Mouse (Mus musculus): ENCODE measurements around the gene Myo6. TPM values are rescaled to one million over a fixed set of nuclear protein-coding genes. Genes with fewer than 3 reads are reported as not detected.

The Myo6 gene
- polyA plus RNA-seq, 1 experiment = 6.0 TPM

DNA sequence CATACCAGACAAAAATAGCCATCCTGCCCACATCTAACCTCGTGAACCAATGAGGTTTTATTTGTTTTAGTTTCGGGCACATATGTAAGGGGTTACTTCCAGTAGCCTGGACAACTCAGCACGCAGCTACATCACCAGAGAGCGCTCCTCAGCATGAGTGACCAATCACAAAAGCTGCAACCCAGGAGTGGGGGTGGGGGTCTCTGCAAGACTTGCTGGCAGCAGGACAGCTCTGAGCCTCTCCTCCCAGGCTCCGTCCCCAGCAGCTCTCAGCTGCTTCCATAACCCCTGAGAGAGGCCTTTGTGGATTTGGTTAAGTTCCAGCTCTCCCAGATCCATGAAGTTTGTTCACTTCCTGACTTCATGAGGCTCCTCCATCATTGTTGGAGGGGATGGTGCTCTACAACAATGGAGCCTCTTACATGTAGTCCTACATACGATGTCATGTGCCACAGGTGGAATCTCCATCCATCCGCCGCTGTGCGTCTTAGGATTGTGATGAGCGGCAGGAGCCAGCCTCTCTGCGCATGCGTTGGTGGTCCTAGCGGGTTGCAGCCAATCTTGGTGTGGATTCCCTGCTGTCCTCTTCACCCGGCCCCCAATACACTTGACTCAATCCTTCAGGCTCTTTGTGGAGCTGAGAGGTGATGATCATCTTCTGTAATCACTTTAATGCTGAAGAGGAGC is 37.7 kb downstream of the Myo6 start:
- Histone ChIP-seq H3K36me3 (ENCODE audit: control insufficient read depth, insufficient read depth, low read length) (no peaks in the 10 kb centered on the region), H3K4me1 (replicated peaks; ENCODE audit: control insufficient read depth, insufficient read depth, low read length) (no peaks in the 10 kb centered on the region), H3K27ac (ENCODE audit: control insufficient read depth, insufficient read depth, low read length) (no peak overlapping the region), H3K27me3 (ENCODE audit: control insufficient read depth, insufficient read depth, low read length) (no peaks in the 10 kb centered on the region), H3K4me3 (ENCODE audit: control insufficient read depth, insufficient read depth, low read length) (no peak overlapping the region)
- TF ChIP-seq CTCF (IDR thresholded peaks at IDR 0.05; ENCODE audit: borderline replicate concordance, control insufficient read depth, extremely low read depth, insufficient read depth, low read length, poor library complexity) = no peak
- no peak for TF ChIP-seq POLR2A (IDR thresholded peaks at IDR 0.05; ENCODE audit: control insufficient read depth, extremely low read depth, insufficient read depth, low read length, poor library complexity)
- no peak for DNase-seq
- WGBS = 95% methylated on average over 14 of the region's 14 CpGs

- H3K27ac ChIP-seq (ENCODE audit: control insufficient read depth, insufficient read depth, low read length) = no peak overlapping the region
- DNase-seq = no peak
- no peak overlapping the region for H3K4me3 ChIP-seq (ENCODE audit: control insufficient read depth, insufficient read depth, low read length)
- H3K4me1 ChIP-seq (replicated peaks; ENCODE audit: control insufficient read depth, insufficient read depth, low read length) = no peaks in the 10 kb centered on the region
- H3K27me3 ChIP-seq (ENCODE audit: control insufficient read depth, insufficient read depth, low read length) = no peaks in the 10 kb centered on the region
- TF ChIP-seq CTCF (IDR thresholded peaks at IDR 0.05; ENCODE audit: borderline replicate concordance, control insufficient read depth, extremely low read depth, insufficient read depth, low read length, poor library complexity) (no peak), POLR2A (IDR thresholded peaks at IDR 0.05; ENCODE audit: control insufficient read depth, extremely low read depth, insufficient read depth, low read length, poor library complexity) (no peak)
- no peaks in the 10 kb centered on the region for H3K36me3 ChIP-seq (ENCODE audit: control insufficient read depth, insufficient read depth, low read length)
- WGBS = 97% methylated on average over 2 of the region's 2 CpGs
Observed at GRCm38 (mm10) chr9:80208681-80209080, 43.9 kb downstream of the Myo6 start.

DNA sequence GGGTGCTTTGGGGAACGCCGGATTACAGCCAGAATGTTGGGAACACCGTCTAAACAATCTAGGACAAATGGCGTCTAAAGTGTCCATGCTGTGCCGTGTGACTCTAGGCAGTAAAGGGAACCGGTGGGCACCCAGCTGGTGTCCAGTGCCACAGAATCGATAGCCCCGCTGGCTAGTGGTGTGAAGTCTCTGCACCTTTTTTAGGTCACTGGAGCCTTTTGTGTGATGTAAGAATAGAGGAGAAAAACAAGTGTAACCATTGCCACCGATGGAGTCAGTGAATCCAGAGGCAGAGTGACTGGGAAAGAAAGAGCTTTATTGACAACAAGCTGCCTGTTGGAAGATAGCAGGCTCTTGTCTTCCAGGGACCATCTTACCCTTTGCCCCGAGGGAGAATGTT is 44.6 kb downstream of the Myo6 start:
- Histone ChIP-seq H3K36me3 (ENCODE audit: control insufficient read depth, insufficient read depth, low read length) (no peaks in the 10 kb centered on the region), H3K27me3 (ENCODE audit: control insufficient read depth, insufficient read depth, low read length) (no peaks in the 10 kb centered on the region), H3K4me3 (ENCODE audit: control insufficient read depth, insufficient read depth, low read length) (no peak overlapping the region), H3K27ac (ENCODE audit: control insufficient read depth, insufficient read depth, low read length) (no peak overlapping the region), H3K4me1 (replicated peaks; ENCODE audit: control insufficient read depth, insufficient read depth, low read length) (no peaks in the 10 kb centered on the region)
- TF ChIP-seq POLR2A (IDR thresholded peaks at IDR 0.05; ENCODE audit: control insufficient read depth, extremely low read depth, insufficient read depth, low read length, poor library complexity) = no peak
- TF ChIP-seq CTCF (IDR thresholded peaks at IDR 0.05; ENCODE audit: borderline replicate concordance, control insufficient read depth, extremely low read depth, insufficient read depth, low read length, poor library complexity) = no peak
- no peak for DNase-seq
- WGBS = 95% methylated on average over 10 of the region's 10 CpGs

- no peak overlapping the region for H3K4me3 ChIP-seq (ENCODE audit: control insufficient read depth, insufficient read depth, low read length)
- 80% methylated on average over 12 of the region's 12 CpGs for WGBS
- no peaks in the 10 kb centered on the region for H3K4me1 ChIP-seq (replicated peaks; ENCODE audit: control insufficient read depth, insufficient read depth, low read length)
- H3K27me3 ChIP-seq (ENCODE audit: control insufficient read depth, insufficient read depth, low read length) = no peaks in the 10 kb centered on the region
- H3K36me3 ChIP-seq (ENCODE audit: control insufficient read depth, insufficient read depth, low read length) = no peaks in the 10 kb centered on the region
- H3K27ac ChIP-seq (ENCODE audit: control insufficient read depth, insufficient read depth, low read length) = no peak overlapping the region
- DNase-seq = no peak
- TF ChIP-seq CTCF (IDR thresholded peaks at IDR 0.05; ENCODE audit: borderline replicate concordance, control insufficient read depth, extremely low read depth, insufficient read depth, low read length, poor library complexity) (no peak), POLR2A (IDR thresholded peaks at IDR 0.05; ENCODE audit: control insufficient read depth, extremely low read depth, insufficient read depth, low read length, poor library complexity) (no peak)
Observed at GRCm38 (mm10) chr9:80210096-80210495, 45.3 kb downstream of the Myo6 start.

DNA sequence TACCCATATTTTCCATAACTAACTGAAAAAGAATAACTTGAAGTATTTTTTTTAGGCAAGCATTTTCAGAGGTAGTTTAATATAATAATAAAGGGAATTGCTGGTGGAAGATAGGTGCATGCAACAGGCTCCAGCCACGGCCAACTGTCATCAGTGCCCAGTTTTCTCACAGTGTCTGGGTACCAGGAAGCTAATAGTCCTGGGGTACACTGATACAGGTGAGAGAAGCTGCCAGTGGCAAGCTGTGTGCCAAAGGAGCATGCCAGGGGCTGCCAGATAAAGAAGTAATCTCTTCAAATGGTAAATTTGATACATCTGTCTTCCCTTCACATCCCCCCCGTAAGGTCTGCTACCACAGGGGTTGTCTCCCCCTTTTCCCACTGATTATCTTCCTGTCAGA is 48.6 kb downstream of the Myo6 start:
- Histone ChIP-seq H3K27ac (ENCODE audit: control insufficient read depth, insufficient read depth, low read length) (no peak overlapping the region), H3K4me3 (ENCODE audit: control insufficient read depth, insufficient read depth, low read length) (no peak overlapping the region), H3K27me3 (ENCODE audit: control insufficient read depth, insufficient read depth, low read length) (no peaks in the 10 kb centered on the region), H3K36me3 (ENCODE audit: control insufficient read depth, insufficient read depth, low read length) (no peaks in the 10 kb centered on the region), H3K4me1 (replicated peaks; ENCODE audit: control insufficient read depth, insufficient read depth, low read length) (no peaks in the 10 kb centered on the region)
- TF ChIP-seq CTCF (IDR thresholded peaks at IDR 0.05; ENCODE audit: borderline replicate concordance, control insufficient read depth, extremely low read depth, insufficient read depth, low read length, poor library complexity) (no peak), POLR2A (IDR thresholded peaks at IDR 0.05; ENCODE audit: control insufficient read depth, extremely low read depth, insufficient read depth, low read length, poor library complexity) (no peak)
- DNase-seq = no peak
- WGBS = 95% methylated on average over 2 of the region's 2 CpGs

- TF ChIP-seq CTCF (IDR thresholded peaks at IDR 0.05; ENCODE audit: borderline replicate concordance, control insufficient read depth, extremely low read depth, insufficient read depth, low read length, poor library complexity) (no peak), POLR2A (IDR thresholded peaks at IDR 0.05; ENCODE audit: control insufficient read depth, extremely low read depth, insufficient read depth, low read length, poor library complexity) (no peak)
- no peaks in the 10 kb centered on the region for H3K4me1 ChIP-seq (replicated peaks; ENCODE audit: control insufficient read depth, insufficient read depth, low read length)
- 93% methylated on average over 5 of the region's 5 CpGs for WGBS
- no peaks in the 10 kb centered on the region for H3K36me3 ChIP-seq (ENCODE audit: control insufficient read depth, insufficient read depth, low read length)
- no peak for DNase-seq
- H3K27ac ChIP-seq (ENCODE audit: control insufficient read depth, insufficient read depth, low read length) = no peak overlapping the region
- no peak overlapping the region for H3K4me3 ChIP-seq (ENCODE audit: control insufficient read depth, insufficient read depth, low read length)
- no peaks in the 10 kb centered on the region for H3K27me3 ChIP-seq (ENCODE audit: control insufficient read depth, insufficient read depth, low read length)
Observed at GRCm38 (mm10) chr9:80215502-80215901, 50.7 kb downstream of the Myo6 start.
